Mouse (Mus musculus) forebrain, embryonic 16.5 days (tissue): ENCODE measurements at regions not wholly inside any gene's neighbourhood (a gene's known extent, or its start where the extent isn't known, plus 50 kb on each side); places are given as distances from the start of the nearest gene placed in this dataset.

Experiments
- ATAC-seq: fragments of 200-750 bp; cut with Nextera tagmentation; 2 replicates; pipeline ENCODE4 v1.8.0; 2017; ENCODE audit warnings: mild to moderate bottlenecking, moderate library complexity
- H3K27ac ChIP-seq: fragments of 300-500 bp; sonication (generic); 2 replicates; pipeline ENCODE4 v1.5.1; 2014; ENCODE audit warnings: low read length, control low read depth
- H3K27me3 ChIP-seq: fragments of 300-500 bp; sonication (generic); replicated peaks from 2 replicates; pipeline ENCODE4 v1.6.1; 2014; ENCODE audit warnings: low read length; ENCODE audit not compliant: control insufficient read depth, insufficient read depth
- H3K36me3 ChIP-seq: fragments of 300-500 bp; sonication (generic); 2 replicates; pipeline ENCODE4 v1.6.1; 2014; ENCODE audit not compliant: control insufficient read depth, insufficient read depth
- H3K4me1 ChIP-seq: fragments of 300-500 bp; sonication (generic); replicated peaks from 2 replicates; pipeline ENCODE4 v1.6.1; 2014; ENCODE audit warnings: low read length; ENCODE audit not compliant: control insufficient read depth, insufficient read depth
- H3K4me2 ChIP-seq: fragments of 300-500 bp; sonication (generic); 2 replicates; pipeline ENCODE4 v1.6.1; 2014; ENCODE audit warnings: mild to moderate bottlenecking, low read length, control low read depth
- H3K4me3 ChIP-seq: fragments of 300-500 bp; sonication (generic); replicated peaks from 2 replicates; pipeline ENCODE4 v1.5.1; 2014; ENCODE audit warnings: mild to moderate bottlenecking, low read length, control low read depth
- H3K9ac ChIP-seq: fragments of 300-500 bp; sonication (generic); replicated peaks from 2 replicates; pipeline ENCODE4 v1.6.1; 2014; ENCODE audit warnings: low read depth, low read length, control low read depth
- H3K9me3 ChIP-seq: fragments of 300-500 bp; sonication (generic); 2 replicates; pipeline ENCODE4 v1.6.1; 2016; ENCODE audit warnings: low read length; ENCODE audit not compliant: control insufficient read depth
- WGBS: fragments of 180-500 bp; shearing (Covaris S2); extraction: QIAGEN DNeasy Blood & Tissue Kit; methylation state at CpG from one replicate; pipeline ENCODE4 v1.1.7; 2014; 5-methylcytosine and 5-hydroxymethylcytosine counted together

DNA sequence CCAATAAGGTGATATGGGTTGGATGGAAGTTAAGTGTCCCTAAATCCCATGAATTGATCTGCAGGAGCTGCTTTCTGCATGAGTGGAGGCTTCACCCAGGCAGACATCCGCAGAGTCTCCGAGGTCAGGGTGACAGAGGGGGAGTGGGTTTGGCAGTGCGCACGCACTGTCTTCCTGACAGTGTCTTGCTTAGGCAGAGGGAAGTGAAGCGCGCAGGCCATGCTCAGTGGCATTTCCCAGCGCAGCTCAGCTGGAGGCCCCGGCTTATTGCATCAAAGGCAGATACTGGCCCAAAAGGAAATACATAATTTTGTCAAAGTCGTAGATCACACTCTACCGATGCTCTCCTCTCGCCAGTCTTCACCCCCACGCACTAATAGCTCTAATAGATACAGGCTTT lies 252.7 kb upstream of the Dnajc24 start:
- ATAC-seq: no peak
- WGBS: 43% methylated on average over 12 of the region's 12 CpGs
- H3K4me2 ChIP-seq: no peak overlapping the region
- no peaks in the 10 kb centered on the region for H3K9me3 ChIP-seq
- H3K4me1 ChIP-seq: no peaks in the 10 kb centered on the region; the same call in 1 of the 2 replicates
- H3K36me3 ChIP-seq: no peaks in the 10 kb centered on the region
- no peak overlapping the region for H3K4me3 ChIP-seq
- no peak overlapping the region for H3K9ac ChIP-seq
- H3K27ac ChIP-seq: no peak overlapping the region
- H3K27me3 ChIP-seq: no peaks in the 10 kb centered on the region

DNA sequence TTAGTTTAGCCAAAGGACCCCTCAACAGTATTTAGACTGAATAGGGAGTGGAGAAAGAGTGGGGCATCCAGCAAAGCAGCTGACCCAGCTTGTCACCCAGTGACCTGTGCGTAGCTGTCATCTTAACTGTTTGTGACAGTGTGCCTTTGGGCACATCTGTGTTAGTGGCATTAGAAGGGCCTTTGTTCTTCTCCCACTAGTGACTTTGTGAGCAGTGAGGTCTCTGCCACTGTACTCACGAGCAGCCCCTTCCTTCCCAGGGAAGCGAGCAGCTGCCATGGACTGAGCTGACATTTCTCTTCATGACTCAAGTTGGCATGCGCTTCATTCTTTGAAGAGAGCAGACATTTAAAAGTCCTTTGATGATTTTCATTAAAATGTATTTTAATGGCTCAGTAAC lies 231.0 kb upstream of the Dnajc24 start:
- no peak overlapping the region for H3K27ac ChIP-seq
- no peaks in the 10 kb centered on the region for H3K4me1 ChIP-seq
- no peak overlapping the region for H3K9ac ChIP-seq
- no peaks in the 10 kb centered on the region for H3K36me3 ChIP-seq
- no peaks in the 10 kb centered on the region for H3K9me3 ChIP-seq
- no peak overlapping the region for H3K4me3 ChIP-seq
- 72% methylated on average over 4 of the region's 4 CpGs for WGBS
- H3K4me2 ChIP-seq: no peak overlapping the region
- H3K27me3 ChIP-seq: no peaks in the 10 kb centered on the region
- ATAC-seq: no peak

DNA sequence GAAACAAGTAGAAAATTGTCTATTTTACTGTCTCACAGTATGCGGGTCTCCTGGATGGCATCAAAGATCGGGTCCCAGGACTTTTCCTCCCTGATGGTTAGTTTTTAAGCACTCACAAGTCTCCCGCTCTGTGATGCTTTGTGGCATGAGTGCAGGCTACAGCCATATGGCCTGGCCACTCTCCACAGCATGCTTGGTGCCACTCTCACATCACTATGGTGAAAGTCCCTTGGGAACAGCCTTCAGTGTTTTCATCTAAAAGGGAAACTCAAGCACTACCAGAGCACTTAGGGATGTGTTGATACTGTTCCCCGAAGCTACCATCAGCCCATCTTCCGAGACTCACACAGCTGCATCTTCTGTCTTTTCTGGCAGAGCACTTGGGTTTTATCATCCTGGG lies 227.8 kb upstream of the Dnajc24 start:
- H3K4me1 ChIP-seq: no peaks in the 10 kb centered on the region
- no peaks in the 10 kb centered on the region for H3K9me3 ChIP-seq
- no peak overlapping the region for H3K4me3 ChIP-seq
- no peaks in the 10 kb centered on the region for H3K36me3 ChIP-seq
- H3K27ac ChIP-seq: no peak overlapping the region
- no peaks in the 10 kb centered on the region for H3K27me3 ChIP-seq
- H3K4me2 ChIP-seq: no peak overlapping the region
- 85% methylated on average over 5 of the region's 5 CpGs for WGBS
- no peak for ATAC-seq
- H3K9ac ChIP-seq: no peak overlapping the region

DNA sequence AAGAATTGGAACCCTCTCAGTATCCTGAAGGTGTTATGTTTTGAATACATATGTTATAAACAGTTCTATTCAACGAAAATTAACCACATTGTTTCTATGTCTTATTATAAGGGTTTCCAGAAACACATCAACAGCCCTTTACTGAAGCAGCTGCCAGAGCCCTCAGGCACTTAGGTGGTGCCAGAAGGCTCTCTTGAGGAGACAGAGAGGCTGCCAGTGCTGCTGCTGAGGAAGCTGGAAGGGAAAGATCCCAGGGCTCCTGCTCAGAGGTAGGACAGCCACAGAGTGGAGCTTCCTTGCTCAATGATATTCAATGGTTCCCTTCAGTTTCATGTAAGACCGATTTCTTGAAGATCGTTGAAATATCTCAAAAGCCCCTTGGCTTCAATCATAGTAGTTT lies 226.7 kb upstream of the Dnajc24 start:
- WGBS: 78% methylated on average over 3 of the region's 3 CpGs

DNA sequence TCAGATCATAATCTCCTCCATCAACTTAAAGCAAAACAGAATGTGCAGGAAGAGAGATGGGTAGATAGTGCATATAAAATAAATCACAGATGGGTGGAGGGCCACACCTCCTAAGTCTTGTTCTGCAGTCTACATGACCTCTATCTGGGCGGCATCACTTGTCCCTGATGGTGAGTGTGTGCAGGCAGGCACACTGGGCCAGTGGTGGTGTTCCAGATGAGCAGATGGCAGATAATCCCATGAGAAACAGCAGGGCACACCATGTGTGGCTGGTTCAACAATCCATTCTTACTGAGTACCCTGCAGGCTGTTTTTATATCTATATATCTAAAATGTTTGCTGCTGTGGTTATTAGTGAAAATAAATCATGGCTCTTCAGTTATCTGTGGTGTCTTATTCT lies 224.9 kb upstream of the Dnajc24 start:
- Histone ChIP-seq H3K4me3 (no peak overlapping the region), H3K4me1 (no peaks in the 10 kb centered on the region), H3K36me3 (no peaks in the 10 kb centered on the region), H3K4me2 (no peak overlapping the region), H3K9ac (no peak overlapping the region), H3K27ac (no peak overlapping the region), H3K9me3 (no peaks in the 10 kb centered on the region), H3K27me3 (no peaks in the 10 kb centered on the region)
- WGBS: 82% methylated on average over 1 of the region's 1 CpGs
- no peak for ATAC-seq

More for the DNA sequence above, 226.7 kb upstream of the Dnajc24 start:
- no peak for ATAC-seq
- H3K27ac ChIP-seq: no peak overlapping the region
- H3K36me3 ChIP-seq: no peaks in the 10 kb centered on the region
- no peaks in the 10 kb centered on the region for H3K9me3 ChIP-seq
- no peaks in the 10 kb centered on the region for H3K27me3 ChIP-seq
- no peaks in the 10 kb centered on the region for H3K4me1 ChIP-seq
- no peak overlapping the region for H3K9ac ChIP-seq
- H3K4me2 ChIP-seq: no peak overlapping the region
- no peak overlapping the region for H3K4me3 ChIP-seq

DNA sequence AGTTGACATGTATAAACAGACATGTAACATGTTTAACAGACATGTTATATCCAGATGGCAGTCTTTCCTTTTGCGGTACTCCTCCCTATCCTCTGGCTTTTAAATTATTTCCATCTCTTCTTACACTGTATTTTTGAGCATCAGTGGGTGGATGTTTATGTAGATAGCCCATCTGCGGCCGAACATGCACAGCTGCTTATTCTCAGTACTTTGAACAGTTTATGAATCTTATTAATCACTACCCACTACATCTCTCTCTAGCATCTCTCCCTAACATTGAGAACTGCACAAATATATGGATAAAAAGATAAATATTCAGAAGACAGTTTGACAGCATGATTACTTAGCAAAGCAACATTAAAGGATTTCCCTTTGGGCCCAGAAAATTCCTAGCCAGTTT lies 212.8 kb upstream of the Dnajc24 start:
- H3K9ac ChIP-seq: no peak overlapping the region
- H3K4me1 ChIP-seq: no peaks in the 10 kb centered on the region
- no peak overlapping the region for H3K27ac ChIP-seq
- no peak overlapping the region for H3K4me2 ChIP-seq
- no peak for ATAC-seq
- no peak overlapping the region for H3K4me3 ChIP-seq
- no peaks in the 10 kb centered on the region for H3K27me3 ChIP-seq
- 86% methylated on average over 3 of the region's 3 CpGs for WGBS
- no peaks in the 10 kb centered on the region for H3K36me3 ChIP-seq
- H3K9me3 ChIP-seq: no peaks in the 10 kb centered on the region

DNA sequence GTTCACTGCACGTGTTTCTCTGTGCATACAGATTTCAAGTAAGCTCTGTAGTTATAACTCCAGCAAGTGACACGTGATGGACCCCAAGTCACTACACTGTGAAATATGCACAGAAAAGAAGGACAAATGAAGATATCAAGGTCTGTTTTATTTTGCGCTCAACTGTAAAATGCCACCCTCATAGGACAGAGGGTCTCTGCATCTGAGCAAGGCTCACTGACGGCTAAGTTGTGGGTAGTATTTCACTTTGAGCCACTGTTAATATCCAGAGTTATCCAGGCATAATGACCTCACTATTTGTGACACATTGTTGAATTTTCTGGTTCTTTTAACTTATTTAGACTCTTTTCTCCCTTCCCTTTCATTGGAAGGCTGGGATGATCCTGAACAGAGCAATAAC lies 210.4 kb upstream of the Dnajc24 start:
- Histone ChIP-seq H3K27ac (no peak overlapping the region), H3K9me3 (no peaks in the 10 kb centered on the region), H3K4me2 (no peak overlapping the region), H3K36me3 (no peaks in the 10 kb centered on the region), H3K27me3 (no peaks in the 10 kb centered on the region), H3K4me3 (no peak overlapping the region), H3K9ac (no peak overlapping the region), H3K4me1 (0 out of 2 replicates have a peak, but pooled peaks cover 2% of the 10 kb centered on the region)
- no peak for ATAC-seq
- WGBS: 60% methylated on average over 4 of the region's 4 CpGs

DNA sequence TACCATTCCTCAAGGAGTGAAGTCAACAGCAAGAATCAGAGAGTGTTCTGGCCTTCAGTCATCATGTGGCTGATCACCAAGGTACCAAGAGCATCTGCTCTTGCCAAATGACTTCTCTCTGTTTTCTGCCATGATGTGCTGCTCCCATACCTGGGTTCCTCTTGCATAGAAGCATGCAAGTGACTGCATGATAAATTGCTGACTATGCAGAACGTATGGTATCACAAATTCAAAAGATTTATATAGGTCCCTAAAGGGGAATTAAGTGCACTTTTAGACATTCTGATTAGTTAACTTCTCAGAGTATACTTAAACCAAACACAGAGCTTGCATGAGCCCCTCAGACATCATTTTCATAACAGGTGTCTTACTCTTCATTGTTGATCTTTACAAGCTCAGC lies 207.4 kb upstream of the Dnajc24 start:
- ATAC-seq: no peak
- H3K27ac ChIP-seq: no peak overlapping the region

DNA sequence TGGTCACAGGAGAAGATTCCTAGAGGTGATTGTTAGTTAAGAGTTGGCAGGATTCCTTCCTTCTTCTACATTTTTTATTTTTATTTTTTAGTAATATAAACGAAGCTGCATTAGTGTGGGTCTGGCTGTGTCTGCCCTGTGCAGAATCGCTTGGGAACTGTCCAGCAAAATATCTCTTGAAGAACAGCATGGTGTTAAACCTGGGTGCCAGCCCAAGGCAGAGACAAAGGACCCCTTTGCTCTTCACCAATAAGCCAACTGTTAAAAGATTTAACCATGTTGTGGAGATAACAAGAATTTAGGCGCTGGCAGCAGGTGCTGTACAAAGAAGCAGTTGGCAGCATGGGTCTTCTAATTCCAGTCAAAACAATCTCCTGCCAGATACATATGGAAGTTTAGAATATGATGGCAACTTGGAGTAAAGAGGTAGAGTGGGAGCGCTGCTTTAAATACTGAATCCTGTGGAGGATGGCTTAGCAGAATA lies 205.5 kb upstream of the Dnajc24 start:
- Histone ChIP-seq H3K4me3 (no peak overlapping the region), H3K9me3 (no peaks in the 10 kb centered on the region), H3K27me3 (no peaks in the 10 kb centered on the region), H3K4me2 (no peak overlapping the region), H3K9ac (no peak overlapping the region), H3K4me1 (0 out of 2 replicates have a peak, but pooled peaks cover 2% of the 10 kb centered on the region), H3K27ac (no peak overlapping the region), H3K36me3 (no peaks in the 10 kb centered on the region)
- WGBS: 60% methylated on average over 4 of the region's 4 CpGs
- ATAC-seq: peak; percentile 49

More for the DNA sequence above, 207.4 kb upstream of the Dnajc24 start:
- WGBS: 89% methylated on average over 1 of the region's 1 CpGs
- Histone ChIP-seq H3K9me3 (no peaks in the 10 kb centered on the region), H3K4me2 (no peak overlapping the region), H3K4me1 (0 out of 2 replicates have a peak, but pooled peaks cover 2% of the 10 kb centered on the region), H3K36me3 (no peaks in the 10 kb centered on the region), H3K9ac (no peak overlapping the region), H3K4me3 (no peak overlapping the region), H3K27me3 (no peaks in the 10 kb centered on the region)

DNA sequence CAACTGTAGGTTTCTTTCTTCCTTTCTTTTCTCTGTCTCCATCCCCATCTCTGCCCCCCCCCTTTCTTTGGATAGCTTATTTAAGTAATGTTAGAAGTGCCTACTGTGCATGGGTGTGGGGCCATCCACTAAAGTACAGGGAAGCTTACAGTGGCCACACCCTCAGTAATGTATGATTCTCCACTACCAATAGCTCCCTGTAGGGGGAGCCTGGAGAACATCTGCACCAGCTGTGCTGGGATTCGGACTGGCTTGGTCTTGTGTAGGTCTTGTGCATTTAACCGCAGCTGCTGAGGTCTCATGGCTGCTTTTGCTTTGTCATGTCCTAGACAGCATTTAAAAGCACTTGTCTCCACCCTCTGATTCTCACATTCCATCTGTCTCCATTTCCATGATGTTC lies 196.8 kb upstream of the Dnajc24 start:
- Histone ChIP-seq H3K4me3 (no peak overlapping the region), H3K9me3 (peaks cover 3% of the 10 kb centered on the region), H3K36me3 (no peaks in the 10 kb centered on the region), H3K4me1 (peaks cover 5% of the 10 kb centered on the region), H3K4me2 (no peak overlapping the region), H3K9ac (no peak overlapping the region), H3K27me3 (no peaks in the 10 kb centered on the region), H3K27ac (no peak overlapping the region)
- WGBS: 100% methylated on average over 2 of the region's 2 CpGs
- ATAC-seq: no peak
